Mouse (Mus musculus) forebrain, embryonic 10.5 days (tissue): ENCODE measurements at regions not wholly inside any gene's neighbourhood (a gene's known extent, or its start where the extent isn't known, plus 50 kb on each side); places are given as distances from the start of the nearest gene placed in this dataset.
"Not testable (repeated sequence)": the region's sequence is repeated elsewhere in the genome, so short reads cannot be mapped to it uniquely, and the experiment has no call there.

Experiments used
- DNase-seq: peaks from one replicate; pipeline ENCODE4 v3.0.0-alpha.2; 2017; ENCODE audit warnings: low spot score; ENCODE audit errors: extremely low spot score
- H3K27ac ChIP-seq: fragments of 300-500 bp; sonication (generic); 2 replicates; pipeline ENCODE4 v1.5.1; 2016; ENCODE audit warnings: mild to moderate bottlenecking
- H3K27me3 ChIP-seq: fragments of 300-500 bp; sonication (generic); 2 replicates; pipeline ENCODE4 v1.6.1; 2016; ENCODE audit warnings: mild to moderate bottlenecking; ENCODE audit not compliant: poor library complexity, severe bottlenecking
- H3K36me3 ChIP-seq: fragments of 300-500 bp; sonication (generic); replicated peaks from 2 replicates; pipeline ENCODE4 v1.6.1; 2016; ENCODE audit warnings: mild to moderate bottlenecking, moderate library complexity
- H3K4me1 ChIP-seq: fragments of 300-500 bp; sonication (generic); 2 replicates; pipeline ENCODE4 v1.6.1; 2016
- H3K4me3 ChIP-seq: fragments of 300-500 bp; sonication (generic); 2 replicates; pipeline ENCODE4 v1.5.1; 2016; ENCODE audit warnings: mild to moderate bottlenecking, moderate library complexity
- H3K9me3 ChIP-seq: fragments of 300-500 bp; sonication (generic); 2 replicates; pipeline ENCODE4 v1.6.1; 2016; ENCODE audit warnings: mild to moderate bottlenecking, moderate library complexity
- WGBS: fragments of 180-500 bp; shearing (Covaris S2); methylation state at CpG from one replicate; pipeline ENCODE4 v1.1.7; 2016; 5-methylcytosine and 5-hydroxymethylcytosine counted together

- no peak overlapping the region for H3K4me3 ChIP-seq
- no peaks in the 10 kb centered on the region for H3K36me3 ChIP-seq
- H3K9me3 ChIP-seq = no peaks in the 10 kb centered on the region
- WGBS = 97% methylated on average over 1 of the region's 1 CpGs
- no peak overlapping the region for H3K27ac ChIP-seq
- H3K27me3 ChIP-seq = no peaks in the 10 kb centered on the region
- DNase-seq = no peak
- H3K4me1 ChIP-seq = no peaks in the 10 kb centered on the region
Measured at GRCm38 (mm10) chr7:64101679-64102078, 52.0 kb upstream of the Trpm1 start.

GRCm38 (mm10) chr7:64099606-64100005 is 54.0 kb upstream of the Trpm1 start:
- Histone ChIP-seq H3K4me3 (no peak overlapping the region), H3K9me3 (no peaks in the 10 kb centered on the region), H3K36me3 (no peaks in the 10 kb centered on the region), H3K27me3 (no peaks in the 10 kb centered on the region), H3K4me1 (no peaks in the 10 kb centered on the region), H3K27ac (no peak overlapping the region)
- no peak for DNase-seq
- WGBS = 95% methylated on average over 3 of the region's 3 CpGs

- Histone ChIP-seq H3K4me1 (no peaks in the 10 kb centered on the region), H3K4me3 (no peak overlapping the region), H3K36me3 (no peaks in the 10 kb centered on the region), H3K9me3 (no peaks in the 10 kb centered on the region; the same call in 1 of the 2 replicates), H3K27ac (no peak overlapping the region), H3K27me3 (no peaks in the 10 kb centered on the region)
- no peak for DNase-seq
- WGBS = 83% methylated on average over 1 of the region's 1 CpGs
Measured at GRCm38 (mm10) chr7:64090067-64090466, 63.6 kb upstream of the Trpm1 start.

GRCm38 (mm10) chr7:64089034-64089433 is 64.6 kb upstream of the Trpm1 start:
- Histone ChIP-seq H3K27ac (no peak overlapping the region), H3K36me3 (no peaks in the 10 kb centered on the region), H3K4me3 (no peak overlapping the region), H3K27me3 (no peaks in the 10 kb centered on the region), H3K4me1 (no peaks in the 10 kb centered on the region), H3K9me3 (no peaks in the 10 kb centered on the region; the same call in 1 of the 2 replicates)
- WGBS = 87% methylated on average over 5 of the region's 5 CpGs
- no peak for DNase-seq

GRCm38 (mm10) chr7:64083978-64084377 is 69.7 kb upstream of the Trpm1 start:
- not testable (repeated sequence) for H3K4me1 ChIP-seq, H3K27me3 ChIP-seq, H3K9me3 ChIP-seq, H3K4me3 ChIP-seq, H3K36me3 ChIP-seq, H3K27ac ChIP-seq, DNase-seq
- WGBS = 65% methylated on average over 1 of the region's 1 CpGs

GRCm38 (mm10) chr7:64082651-64083050 is 71.0 kb upstream of the Trpm1 start:
- Histone ChIP-seq H3K4me3 (no peak overlapping the region), H3K27ac (no peak overlapping the region), H3K36me3 (no peaks in the 10 kb centered on the region), H3K27me3 (no peaks in the 10 kb centered on the region), H3K4me1 (no peaks in the 10 kb centered on the region), H3K9me3 (no peaks in the 10 kb centered on the region; the same call in 1 of the 2 replicates)
- DNase-seq = peak; percentile 12
- 83% methylated on average over 5 of the region's 5 CpGs for WGBS

GRCm38 (mm10) chr7:64082201-64082600 is 71.4 kb upstream of the Trpm1 start:
- H3K27ac ChIP-seq = no peak overlapping the region
- no peaks in the 10 kb centered on the region for H3K36me3 ChIP-seq
- H3K9me3 ChIP-seq = no peaks in the 10 kb centered on the region; the same call in 1 of the 2 replicates
- no peaks in the 10 kb centered on the region for H3K4me1 ChIP-seq
- 93% methylated on average over 3 of the region's 3 CpGs for WGBS
- no peaks in the 10 kb centered on the region for H3K27me3 ChIP-seq
- H3K4me3 ChIP-seq = no peak overlapping the region
- DNase-seq = no peak

GRCm38 (mm10) chr7:64081618-64082017 is 72.0 kb upstream of the Trpm1 start:
- Histone ChIP-seq H3K27ac (no peak overlapping the region), H3K4me1 (no peaks in the 10 kb centered on the region), H3K4me3 (no peak overlapping the region), H3K36me3 (no peaks in the 10 kb centered on the region), H3K27me3 (no peaks in the 10 kb centered on the region), H3K9me3 (no peaks in the 10 kb centered on the region; the same call in 1 of the 2 replicates)
- peak; percentile 12 for DNase-seq
- 79% methylated on average over 2 of the region's 2 CpGs for WGBS

GRCm38 (mm10) chr7:64081019-64081418 is 72.6 kb upstream of the Trpm1 start:
- Histone ChIP-seq H3K36me3 (no peaks in the 10 kb centered on the region), H3K27ac (no peak overlapping the region), H3K27me3 (no peaks in the 10 kb centered on the region), H3K4me1 (no peaks in the 10 kb centered on the region), H3K4me3 (no peak overlapping the region), H3K9me3 (no peaks in the 10 kb centered on the region; the same call in 1 of the 2 replicates)
- 84% methylated on average over 2 of the region's 2 CpGs for WGBS
- DNase-seq = no peak

GRCm38 (mm10) chr7:64079301-64079700 is 74.3 kb upstream of the Trpm1 start:
- peaks cover 5% of the 10 kb centered on the region; the same call in 1 of the 2 replicates for H3K9me3 ChIP-seq
- H3K27me3 ChIP-seq = no peaks in the 10 kb centered on the region
- H3K4me3 ChIP-seq = no peak overlapping the region
- no peak overlapping the region for H3K27ac ChIP-seq
- no peak for DNase-seq
- WGBS = 97% methylated on average over 3 of the region's 3 CpGs
- no peaks in the 10 kb centered on the region for H3K4me1 ChIP-seq
- no peaks in the 10 kb centered on the region for H3K36me3 ChIP-seq

- Histone ChIP-seq H3K4me1 (no peaks in the 10 kb centered on the region), H3K9me3 (peaks cover 5% of the 10 kb centered on the region; the same call in 1 of the 2 replicates), H3K36me3 (no peaks in the 10 kb centered on the region), H3K27ac (no peak overlapping the region), H3K27me3 (no peaks in the 10 kb centered on the region), H3K4me3 (no peak overlapping the region)
- WGBS = 63% methylated on average over 1 of the region's 1 CpGs
- DNase-seq = no peak
Measured at GRCm38 (mm10) chr7:64078646-64079045, 75.0 kb upstream of the Trpm1 start.

- Histone ChIP-seq H3K27me3 (no peaks in the 10 kb centered on the region), H3K4me3 (no peak overlapping the region), H3K9me3 (peaks cover 5% of the 10 kb centered on the region; the same call in 1 of the 2 replicates), H3K36me3 (no peaks in the 10 kb centered on the region), H3K4me1 (no peaks in the 10 kb centered on the region), H3K27ac (no peak overlapping the region)
- 79% methylated on average over 4 of the region's 4 CpGs for WGBS
- DNase-seq = peak; percentile 8
Measured at GRCm38 (mm10) chr7:64077526-64077925, 76.1 kb upstream of the Trpm1 start.

- Histone ChIP-seq H3K9me3 (peaks cover 5% of the 10 kb centered on the region; the same call in 1 of the 2 replicates), H3K4me3 (no peak overlapping the region), H3K36me3 (no peaks in the 10 kb centered on the region), H3K27me3 (no peaks in the 10 kb centered on the region), H3K4me1 (no peaks in the 10 kb centered on the region), H3K27ac (no peak overlapping the region)
- 83% methylated on average over 4 of the region's 4 CpGs for WGBS
- no peak for DNase-seq
Measured at GRCm38 (mm10) chr7:64076764-64077360, 76.8 kb upstream of the Trpm1 start.
